Mouse (Mus musculus): ENCODE data around the gene Cxcl14. TPM values are rescaled to one million over a fixed set of nuclear protein-coding genes. Genes with fewer than 3 reads are reported as not detected.

The Cxcl14 gene
- total RNA-seq (2014; rRNA removed), result 0.20 and 0.46 TPM in 2 replicates
- polyA plus RNA-seq (2012; rRNA removed), result 2.2 and 2.6 TPM in 2 replicates

DNA sequence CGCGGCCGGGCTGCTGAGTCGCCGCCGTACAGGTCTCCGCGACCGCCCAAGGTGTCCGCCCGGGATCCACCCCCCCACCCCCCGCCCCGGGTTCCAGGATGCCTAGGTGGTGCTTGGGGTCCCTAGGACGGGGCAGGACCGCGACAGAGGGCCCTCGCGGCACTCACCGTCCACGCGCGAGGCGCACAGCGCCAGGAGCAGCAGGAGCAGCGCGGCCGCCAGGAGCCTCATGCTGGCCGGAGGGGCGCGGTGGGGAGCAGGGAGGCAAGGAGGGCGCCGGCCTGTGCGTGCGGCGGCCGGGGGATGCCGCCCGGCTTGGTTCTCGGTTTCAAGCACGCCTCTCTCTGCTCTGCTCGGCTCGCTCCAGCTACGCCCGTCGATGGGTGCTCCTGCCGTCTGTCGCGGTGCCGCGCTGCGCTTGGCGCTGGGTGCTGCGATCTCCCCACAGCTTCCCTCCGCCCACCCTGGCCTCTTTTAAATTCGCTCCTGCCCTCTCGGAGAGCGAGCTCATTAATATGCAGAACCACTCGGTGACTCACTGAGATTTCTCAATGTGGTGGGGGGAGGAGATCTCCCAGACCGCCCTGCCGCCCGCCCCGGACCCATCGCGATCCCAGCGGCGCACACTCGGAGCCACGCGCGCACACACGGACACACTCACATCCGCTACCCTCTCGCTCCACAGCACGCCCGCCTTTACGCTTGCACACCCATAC lies at the start of gene Cxcl14:
Cxcl14 (minus strand) TSS at position 609 of the 716 bp plus-strand sequence.
- no peak for DNase-seq (ENCODE audit: extremely low read depth, low read depth, low spot score)
- WGBS, result 2% methylated on average over 62 of the region's 76 CpGs
- Histone ChIP-seq H3K9ac (ENCODE audit: low read depth, low read length) (peak within 1 kb of the TSS; percentile 44), H3K79me2 (ENCODE audit: control insufficient read depth, insufficient read depth, low read length) (no peaks in the 10 kb centered on the region), H3K36me3 (ENCODE audit: control insufficient read depth, insufficient read depth, low read length) (no peaks in the 10 kb centered on the region), H3K4me1 (ENCODE audit: control insufficient read depth, insufficient read depth, low read length) (no peaks in the 10 kb centered on the region), H3K27me3 (ENCODE audit: control insufficient read depth, insufficient read depth, low read length) (peaks cover 10% of the 10 kb centered on the region), H3K27ac (replicated peaks; ENCODE audit: insufficient read depth, low read depth, low read length) (no peak within 1 kb of the TSS), H3K4me3 (ENCODE audit: insufficient read depth, low read depth, low read length) (peak within 1 kb of the TSS; percentile 44; the same call in 1 of the 2 replicates)
- TF ChIP-seq POLR2A (IDR thresholded peaks at IDR 0.05; ENCODE audit: extremely low read depth, insufficient read depth, low read length), result no peak
- TF ChIP-seq CTCF (IDR thresholded peaks at IDR 0.05; ENCODE audit: low read depth, low read length), result no peak

GRCm38 (mm10) chr13:56344355-56344754 lies 48.0 kb upstream of the Cxcl14 start:
- Histone ChIP-seq H3K27ac (replicated peaks; ENCODE audit: insufficient read depth, low read depth, low read length) (no peak overlapping the region), H3K4me3 (ENCODE audit: insufficient read depth, low read depth, low read length) (no peak overlapping the region)

GRCm38 (mm10) chr13:56342491-56342890 lies 46.1 kb upstream of the Cxcl14 start:
- DNase-seq (ENCODE audit: extremely low read depth, low read depth, low spot score), result no peak
- H3K4me1 ChIP-seq (ENCODE audit: control insufficient read depth, insufficient read depth, low read length), result no peaks in the 10 kb centered on the region
- 91% methylated on average over 10 of the region's 10 CpGs for WGBS
- H3K27ac ChIP-seq (replicated peaks; ENCODE audit: insufficient read depth, low read depth, low read length), result no peak overlapping the region
- no peaks in the 10 kb centered on the region for H3K36me3 ChIP-seq (ENCODE audit: control insufficient read depth, insufficient read depth, low read length)
- no peak overlapping the region for H3K4me3 ChIP-seq (ENCODE audit: insufficient read depth, low read depth, low read length)
- no peaks in the 10 kb centered on the region for H3K79me2 ChIP-seq (ENCODE audit: control insufficient read depth, insufficient read depth, low read length)
- no peak overlapping the region for H3K9ac ChIP-seq (ENCODE audit: low read depth, low read length)
- TF ChIP-seq POLR2A (IDR thresholded peaks at IDR 0.05; ENCODE audit: extremely low read depth, insufficient read depth, low read length) (no peak), CTCF (IDR thresholded peaks at IDR 0.05; ENCODE audit: low read depth, low read length) (no peak)
- no peaks in the 10 kb centered on the region for H3K27me3 ChIP-seq (ENCODE audit: control insufficient read depth, insufficient read depth, low read length)

More at GRCm38 (mm10) chr13:56344355-56344754, 48.0 kb upstream of the Cxcl14 start:
- Histone ChIP-seq H3K36me3 (ENCODE audit: control insufficient read depth, insufficient read depth, low read length) (no peaks in the 10 kb centered on the region), H3K9ac (ENCODE audit: low read depth, low read length) (no peak overlapping the region), H3K27me3 (ENCODE audit: control insufficient read depth, insufficient read depth, low read length) (no peaks in the 10 kb centered on the region), H3K79me2 (ENCODE audit: control insufficient read depth, insufficient read depth, low read length) (no peaks in the 10 kb centered on the region), H3K4me1 (ENCODE audit: control insufficient read depth, insufficient read depth, low read length) (no peaks in the 10 kb centered on the region)
- 91% methylated on average over 12 of the region's 12 CpGs for WGBS
- TF ChIP-seq CTCF (IDR thresholded peaks at IDR 0.05; ENCODE audit: low read depth, low read length) (no peak), POLR2A (IDR thresholded peaks at IDR 0.05; ENCODE audit: extremely low read depth, insufficient read depth, low read length) (no peak)
- DNase-seq (ENCODE audit: extremely low read depth, low read depth, low spot score), result no peak

DNA sequence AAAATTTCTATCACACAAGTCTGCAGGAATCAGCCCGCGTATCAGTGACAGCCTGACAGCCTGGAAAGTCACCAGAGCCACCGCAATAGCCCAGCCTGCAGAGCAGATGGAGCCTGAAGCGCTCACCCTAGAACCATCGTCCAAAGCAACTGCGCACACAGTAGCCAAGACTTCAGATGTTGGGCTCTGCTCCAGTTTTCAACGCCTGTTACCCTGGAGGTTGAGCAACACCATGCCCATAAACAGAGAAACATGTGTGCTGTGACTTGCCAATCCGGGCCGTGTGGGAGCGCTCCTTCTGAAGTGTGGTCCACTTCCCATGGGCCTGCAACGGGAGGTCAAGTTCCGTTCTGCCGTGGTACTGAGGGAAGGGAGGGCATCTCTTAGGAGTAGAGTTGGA lies 44.2 kb upstream of the Cxcl14 start:
- WGBS, result 68% methylated on average over 13 of the region's 13 CpGs
- Histone ChIP-seq H3K36me3 (ENCODE audit: control insufficient read depth, insufficient read depth, low read length) (no peaks in the 10 kb centered on the region), H3K4me1 (ENCODE audit: control insufficient read depth, insufficient read depth, low read length) (no peaks in the 10 kb centered on the region), H3K79me2 (ENCODE audit: control insufficient read depth, insufficient read depth, low read length) (no peaks in the 10 kb centered on the region), H3K27ac (replicated peaks; ENCODE audit: insufficient read depth, low read depth, low read length) (no peak overlapping the region), H3K27me3 (ENCODE audit: control insufficient read depth, insufficient read depth, low read length) (no peaks in the 10 kb centered on the region), H3K4me3 (ENCODE audit: insufficient read depth, low read depth, low read length) (no peak overlapping the region), H3K9ac (ENCODE audit: low read depth, low read length) (no peak overlapping the region)
- DNase-seq (ENCODE audit: extremely low read depth, low read depth, low spot score), result peak; percentile 56
- TF ChIP-seq POLR2A (IDR thresholded peaks at IDR 0.05; ENCODE audit: extremely low read depth, insufficient read depth, low read length), result no peak
- TF ChIP-seq CTCF (IDR thresholded peaks at IDR 0.05; ENCODE audit: low read depth, low read length), result no peak

DNA sequence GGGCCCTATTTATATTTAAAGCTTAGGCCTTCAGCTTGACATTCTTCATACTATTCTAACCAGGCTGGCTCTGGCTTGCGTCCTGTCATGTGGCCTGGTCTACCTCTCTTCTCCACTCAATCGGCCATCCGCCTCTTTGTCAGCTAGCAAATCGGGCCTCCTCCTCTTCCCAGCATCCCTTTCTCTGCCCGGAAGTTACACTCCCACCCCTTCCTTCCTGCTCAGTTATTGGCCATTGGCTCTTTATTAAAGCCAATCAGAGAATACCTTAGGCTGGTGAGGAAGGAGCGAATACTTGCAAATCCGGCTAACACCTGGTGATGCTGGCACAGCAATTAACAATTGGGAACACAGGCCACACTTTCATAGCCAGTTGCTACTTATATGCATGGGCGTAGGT lies 43.5 kb upstream of the Cxcl14 start:
- no peaks in the 10 kb centered on the region for H3K4me1 ChIP-seq (ENCODE audit: control insufficient read depth, insufficient read depth, low read length)
- H3K36me3 ChIP-seq (ENCODE audit: control insufficient read depth, insufficient read depth, low read length), result no peaks in the 10 kb centered on the region
- WGBS, result 88% methylated on average over 8 of the region's 8 CpGs
- no peak for TF ChIP-seq POLR2A (IDR thresholded peaks at IDR 0.05; ENCODE audit: extremely low read depth, insufficient read depth, low read length)
- no peak for TF ChIP-seq CTCF (IDR thresholded peaks at IDR 0.05; ENCODE audit: low read depth, low read length)
- H3K9ac ChIP-seq (ENCODE audit: low read depth, low read length), result no peak overlapping the region
- H3K27me3 ChIP-seq (ENCODE audit: control insufficient read depth, insufficient read depth, low read length), result no peaks in the 10 kb centered on the region
- no peak for DNase-seq (ENCODE audit: extremely low read depth, low read depth, low spot score)
- no peaks in the 10 kb centered on the region for H3K79me2 ChIP-seq (ENCODE audit: control insufficient read depth, insufficient read depth, low read length)
- no peak overlapping the region for H3K27ac ChIP-seq (replicated peaks; ENCODE audit: insufficient read depth, low read depth, low read length)
- H3K4me3 ChIP-seq (ENCODE audit: insufficient read depth, low read depth, low read length), result no peak overlapping the region

DNA sequence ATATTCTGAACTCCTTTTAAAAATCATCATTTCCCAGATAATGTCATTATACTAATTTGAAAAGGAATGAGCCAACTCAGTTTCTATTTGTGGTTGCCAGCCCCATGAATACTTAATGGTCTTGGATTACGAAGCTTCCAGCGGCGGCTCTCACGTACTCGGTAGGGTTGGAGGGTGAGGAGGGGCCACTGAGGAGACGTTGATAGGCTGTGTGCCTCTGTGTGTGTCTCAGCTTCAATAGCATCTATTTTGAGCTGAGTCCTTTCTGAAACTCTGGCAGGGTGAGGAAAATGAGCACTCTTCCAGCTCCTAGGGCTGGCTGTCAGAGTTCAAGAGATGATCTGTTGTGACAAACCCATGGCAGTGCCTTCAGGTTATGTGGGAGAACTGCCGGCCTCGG lies 40.6 kb upstream of the Cxcl14 start:
- Histone ChIP-seq H3K79me2 (ENCODE audit: control insufficient read depth, insufficient read depth, low read length) (no peaks in the 10 kb centered on the region), H3K27ac (replicated peaks; ENCODE audit: insufficient read depth, low read depth, low read length) (no peak overlapping the region), H3K27me3 (ENCODE audit: control insufficient read depth, insufficient read depth, low read length) (no peaks in the 10 kb centered on the region), H3K36me3 (ENCODE audit: control insufficient read depth, insufficient read depth, low read length) (no peaks in the 10 kb centered on the region), H3K4me1 (ENCODE audit: control insufficient read depth, insufficient read depth, low read length) (no peaks in the 10 kb centered on the region), H3K4me3 (ENCODE audit: insufficient read depth, low read depth, low read length) (no peak overlapping the region), H3K9ac (ENCODE audit: low read depth, low read length) (no peak overlapping the region)
- 72% methylated on average over 8 of the region's 8 CpGs for WGBS
- TF ChIP-seq CTCF (IDR thresholded peaks at IDR 0.05; ENCODE audit: low read depth, low read length) (no peak), POLR2A (IDR thresholded peaks at IDR 0.05; ENCODE audit: extremely low read depth, insufficient read depth, low read length) (no peak)
- DNase-seq (ENCODE audit: extremely low read depth, low read depth, low spot score), result no peak

All from liver, adult 2 months (tissue).